Mouse (Mus musculus): Measurements from ENCODE around the gene Stx8.

Gene Stx8

GRCm38 (mm10) chr11:67975252-67975651 is 9.3 kb downstream of the Stx8 start:
- DNase-seq (ENCODE audit: low spot score) = no peak

- no peak for DNase-seq (ENCODE audit: low spot score)
These were observed 17.6 kb downstream of the Stx8 start for GRCm38 (mm10) chr11:67983564-67983963.

- DNase-seq (ENCODE audit: low spot score) = no peak
These were observed 25.2 kb downstream of the Stx8 start for GRCm38 (mm10) chr11:67991240-67991639.

- DNase-seq (ENCODE audit: low spot score) = no peak
These were observed 30.0 kb downstream of the Stx8 start for GRCm38 (mm10) chr11:67995965-67996364.

GRCm38 (mm10) chr11:67998905-67999304 is 32.9 kb downstream of the Stx8 start:
- DNase-seq (ENCODE audit: low spot score) = no peak

- DNase-seq (ENCODE audit: low spot score) = no peak
These were observed 33.6 kb downstream of the Stx8 start for GRCm38 (mm10) chr11:67999629-68000028.

GRCm38 (mm10) chr11:68004191-68004590 is 38.2 kb downstream of the Stx8 start:
- no peak for DNase-seq (ENCODE audit: low spot score)

- DNase-seq (ENCODE audit: low spot score) = no peak
These were observed 40.3 kb downstream of the Stx8 start for GRCm38 (mm10) chr11:68006216-68006789.

- no peak for DNase-seq (ENCODE audit: low spot score)
These were observed 41.7 kb downstream of the Stx8 start for GRCm38 (mm10) chr11:68007645-68008044.

- DNase-seq (ENCODE audit: low spot score) = no peak
These were observed 43.4 kb downstream of the Stx8 start for GRCm38 (mm10) chr11:68009377-68009776.

- DNase-seq (ENCODE audit: low spot score) = no peak
These were observed 46.2 kb downstream of the Stx8 start for GRCm38 (mm10) chr11:68012207-68012606.

- DNase-seq (ENCODE audit: low spot score) = no peak
These were observed 52.2 kb downstream of the Stx8 start for GRCm38 (mm10) chr11:68018191-68018590.

GRCm38 (mm10) chr11:68019156-68019555 is 53.2 kb downstream of the Stx8 start:
- DNase-seq (ENCODE audit: low spot score) = no peak

- no peak for DNase-seq (ENCODE audit: low spot score)
These were observed 56.0 kb downstream of the Stx8 start for GRCm38 (mm10) chr11:68021976-68022375.

- no peak for DNase-seq (ENCODE audit: low spot score)
These were observed 56.9 kb downstream of the Stx8 start for GRCm38 (mm10) chr11:68022895-68023294.

- DNase-seq (ENCODE audit: low spot score) = no peak
These were observed 57.9 kb downstream of the Stx8 start for GRCm38 (mm10) chr11:68023811-68024369.

- no peak for DNase-seq (ENCODE audit: low spot score)
These were observed 60.6 kb downstream of the Stx8 start for GRCm38 (mm10) chr11:68026590-68026989.

- DNase-seq (ENCODE audit: low spot score) = no peak
These were observed 63.1 kb downstream of the Stx8 start for GRCm38 (mm10) chr11:68029079-68029478.

GRCm38 (mm10) chr11:68029871-68030270 is 63.9 kb downstream of the Stx8 start:
- DNase-seq (ENCODE audit: low spot score) = no peak

- no peak for DNase-seq (ENCODE audit: low spot score)
These were observed 64.8 kb downstream of the Stx8 start for GRCm38 (mm10) chr11:68030771-68031170.

GRCm38 (mm10) chr11:68032448-68032847 is 66.5 kb downstream of the Stx8 start:
- DNase-seq (ENCODE audit: low spot score) = no peak

GRCm38 (mm10) chr11:68033331-68033926 is 67.4 kb downstream of the Stx8 start:
- DNase-seq (ENCODE audit: low spot score) = no peak

GRCm38 (mm10) chr11:68034422-68034821 is 68.4 kb downstream of the Stx8 start:
- no peak for DNase-seq (ENCODE audit: low spot score)

All from spleen, adult 12 weeks (tissue).